Mouse (Mus musculus) hindbrain, postnatal 0 days (tissue): ENCODE data around the gene Pde5a. TPM values are rescaled to one million over a fixed set of nuclear protein-coding genes. Genes with fewer than 3 reads are reported as not detected.

Source experiments
- ATAC-seq: fragments of 200-750 bp; cut with Nextera tagmentation; 2 replicates; pipeline ENCODE4 v1.8.0; 2017; ENCODE audit warnings: mild to moderate bottlenecking, moderate TSS enrichment, moderate library complexity
- DNase-seq: peaks from one replicate; pipeline ENCODE4 v3.0.0-alpha.2; 2015; ENCODE audit warnings: low spot score
- H3K27ac ChIP-seq: fragments of 300-500 bp; sonication (generic); 2 replicates; pipeline ENCODE4 v1.5.1; 2014; ENCODE audit warnings: mild to moderate bottlenecking
- H3K27me3 ChIP-seq: fragments of 300-500 bp; sonication (generic); 2 replicates; pipeline ENCODE4 v1.6.1; 2014; ENCODE audit warnings: low read length, mixed read lengths; ENCODE audit not compliant: insufficient read depth
- H3K36me3 ChIP-seq: fragments of 300-500 bp; sonication (generic); 2 replicates; pipeline ENCODE4 v1.6.1; 2014; ENCODE audit warnings: low read length, mixed read lengths; ENCODE audit not compliant: insufficient read depth
- H3K4me1 ChIP-seq: fragments of 300-500 bp; sonication (generic); 2 replicates; pipeline ENCODE4 v1.6.1; 2014; ENCODE audit warnings: antibody characterized with exemption, low read length, mixed read lengths; ENCODE audit not compliant: insufficient read depth
- H3K4me2 ChIP-seq: fragments of 300-500 bp; sonication (generic); 2 replicates; pipeline ENCODE4 v1.6.1; 2014; ENCODE audit warnings: low read depth, mild to moderate bottlenecking, low read length, moderate library complexity, mixed read lengths
- H3K4me3 ChIP-seq: fragments of 300-500 bp; sonication (generic); 2 replicates; pipeline ENCODE4 v1.5.1; 2014; ENCODE audit warnings: low read length
- H3K9ac ChIP-seq: fragments of 300-500 bp; sonication (generic); replicated peaks from 2 replicates; pipeline ENCODE4 v1.6.1; 2014; ENCODE audit warnings: mild to moderate bottlenecking, low read length, moderate library complexity, mixed read lengths
- H3K9me3 ChIP-seq: fragments of 300-500 bp; sonication (generic); 2 replicates; pipeline ENCODE4 v1.6.1; 2016; ENCODE audit warnings: low read length, mixed read lengths
- CTCF ChIP-seq: IDR thresholded peaks from 2 replicates; pipeline ENCODE4 v1.5.1; 2016; ENCODE audit warnings: antibody characterized with exemption, control low read depth, low read depth
- WGBS: fragments of 180-500 bp; shearing (Covaris S2); extraction: QIAGEN DNeasy Blood & Tissue Kit; methylation state at CpG from one replicate; pipeline ENCODE4 v1.1.7; 2014; 5-methylcytosine and 5-hydroxymethylcytosine counted together
- polyA plus RNA-seq: library from polyadenylated mRNA; unstranded; fragments of >200 nt; fragmentation: Nextera tagmentation; extraction: Ambion mirVana; gene quantifications from 2 replicates; pipeline ENCODE4 v1.2.1, GENCODE M21; 2015
- total RNA-seq: library from RNA; depleted of rRNA; stranded (reverse); fragments of >200 nt; gene quantifications from 2 replicates; pipeline ENCODE4 v1.2.3, GENCODE M21; 2014

Pde5a gene
- total and polyA plus RNA-seq, 2 experiments from 2014 or later: 1.7 to 7.9 TPM

DNA sequence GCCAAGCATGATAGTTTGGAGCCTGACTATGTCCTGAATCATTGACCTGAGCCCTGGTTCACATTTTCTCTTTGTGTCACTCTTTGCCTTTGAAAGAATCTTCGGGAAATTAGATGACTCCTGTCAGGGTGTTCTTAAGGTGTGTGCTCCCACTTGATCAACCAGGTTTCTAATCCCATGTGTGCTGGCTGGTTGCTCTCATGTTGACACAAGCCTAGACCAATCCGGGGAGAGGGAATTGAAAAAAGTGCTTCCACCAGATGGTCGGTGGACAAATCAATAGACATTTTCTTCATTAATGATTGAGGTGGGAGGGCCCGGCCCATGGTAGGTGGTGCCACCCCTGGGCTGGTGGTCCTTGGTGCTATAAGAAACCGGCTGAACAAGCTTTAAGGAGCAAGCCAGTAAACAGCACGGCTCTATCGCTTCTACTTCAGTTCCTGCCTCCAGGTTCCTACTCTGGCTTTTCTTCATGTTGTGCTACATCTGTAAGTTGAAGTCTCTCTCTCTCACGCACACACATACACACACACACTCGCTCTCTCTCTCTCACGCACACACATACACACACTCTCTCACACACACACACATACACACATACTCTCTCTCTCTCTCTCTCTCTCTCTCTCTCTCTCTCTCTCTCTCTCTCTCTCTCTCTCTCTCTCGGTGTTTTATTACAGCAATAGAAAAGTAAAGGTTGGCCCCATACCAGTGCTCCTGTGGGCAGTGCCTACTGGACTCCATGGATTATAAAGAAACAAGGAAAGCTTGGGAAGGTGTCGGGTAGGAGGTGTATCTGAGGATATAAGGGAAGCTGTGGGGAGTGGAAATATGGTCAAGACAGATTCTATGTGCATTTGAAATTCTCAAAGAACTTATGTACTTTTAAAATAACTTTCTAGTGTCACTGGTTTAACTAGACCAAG is 132.1 kb downstream of the Pde5a start:
- ATAC-seq: no peak
- Histone ChIP-seq H3K4me3 (no peak overlapping the region), H3K4me1 (no peaks in the 10 kb centered on the region), H3K27me3 (no peaks in the 10 kb centered on the region), H3K27ac (no peak overlapping the region), H3K9ac (no peak overlapping the region), H3K9me3 (no peaks in the 10 kb centered on the region), H3K36me3 (no peaks in the 10 kb centered on the region), H3K4me2 (no peak overlapping the region)
- no peak for DNase-seq
- no peak for TF ChIP-seq CTCF
- WGBS: 87% methylated on average over 12 of the region's 12 CpGs

DNA sequence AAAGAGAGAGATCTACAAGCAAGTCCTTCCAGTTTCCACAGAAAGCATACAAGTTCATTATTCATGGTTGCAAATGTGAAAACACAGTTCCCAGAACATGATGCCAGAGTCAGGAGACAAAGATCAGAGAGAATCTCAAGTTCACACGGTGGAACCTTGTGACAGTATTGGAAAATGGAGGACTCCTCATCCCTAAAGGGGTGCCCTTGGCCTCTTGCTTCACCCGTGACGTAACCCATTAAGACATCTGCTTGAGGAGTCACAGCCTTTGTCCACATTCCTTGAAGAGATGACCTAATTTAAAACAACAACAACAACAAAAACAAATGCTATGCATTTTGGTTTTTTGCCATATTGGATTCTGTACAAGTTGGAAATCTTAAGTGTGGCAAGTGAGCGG is 136.3 kb downstream of the Pde5a start:
- Histone ChIP-seq H3K36me3 (no peaks in the 10 kb centered on the region), H3K9me3 (no peaks in the 10 kb centered on the region), H3K27me3 (no peaks in the 10 kb centered on the region), H3K9ac (no peak overlapping the region), H3K4me2 (no peak overlapping the region), H3K4me3 (no peak overlapping the region), H3K4me1 (no peaks in the 10 kb centered on the region), H3K27ac (no peak overlapping the region)
- TF ChIP-seq CTCF: no peak
- WGBS: 84% methylated on average over 4 of the region's 4 CpGs
- ATAC-seq (no peak), DNase-seq (no peak)

DNA sequence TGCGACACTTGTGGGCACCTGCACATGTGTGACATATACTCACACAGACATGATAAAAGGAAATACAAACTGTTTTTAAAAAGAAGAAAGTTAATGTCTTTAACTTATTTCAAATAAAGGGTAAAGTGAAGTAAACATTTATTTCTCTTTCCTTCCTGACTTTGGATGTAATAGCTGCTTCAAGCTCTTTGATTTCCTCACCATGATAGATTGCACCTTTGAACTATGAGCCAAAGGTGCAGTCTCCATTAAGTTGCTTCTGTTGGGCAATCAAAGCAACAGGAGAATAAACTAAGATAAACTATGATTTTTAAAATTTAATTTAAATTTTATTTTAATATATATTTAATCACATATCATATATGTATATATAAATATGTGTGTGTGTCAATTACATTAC is 139.5 kb downstream of the Pde5a start:
- Histone ChIP-seq H3K9me3 (no peaks in the 10 kb centered on the region), H3K4me2 (no peak overlapping the region), H3K4me3 (no peak overlapping the region), H3K4me1 (no peaks in the 10 kb centered on the region), H3K36me3 (no peaks in the 10 kb centered on the region), H3K27me3 (no peaks in the 10 kb centered on the region), H3K27ac (no peak overlapping the region), H3K9ac (no peak overlapping the region)
- TF ChIP-seq CTCF: no peak
- DNase-seq (no peak), ATAC-seq (no peak)
- WGBS: 95% methylated on average over 1 of the region's 1 CpGs

DNA sequence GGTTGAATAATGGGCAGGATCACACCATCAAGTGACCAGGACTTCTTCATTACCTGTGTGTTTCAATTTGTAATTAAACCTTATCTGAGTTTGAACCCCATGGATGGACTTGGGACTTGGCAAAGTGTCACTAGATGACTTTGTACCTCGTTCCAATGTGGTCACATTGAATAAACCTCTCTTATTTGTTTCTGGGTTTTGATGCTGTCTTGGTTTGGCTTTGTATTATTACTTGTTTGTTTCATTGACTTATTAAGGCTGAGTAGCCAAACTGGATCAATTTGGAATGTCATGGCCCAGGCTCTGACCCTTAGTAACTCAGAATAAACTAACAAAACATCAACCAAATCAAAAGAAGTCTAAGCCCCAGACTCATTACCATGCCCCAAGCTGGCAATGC is 142.8 kb downstream of the Pde5a start:
- ATAC-seq: no peak
- Histone ChIP-seq H3K9me3 (no peaks in the 10 kb centered on the region), H3K36me3 (no peaks in the 10 kb centered on the region), H3K9ac (no peak overlapping the region), H3K4me1 (no peaks in the 10 kb centered on the region), H3K27me3 (no peaks in the 10 kb centered on the region), H3K27ac (no peak overlapping the region), H3K4me2 (no peak overlapping the region), H3K4me3 (no peak overlapping the region)
- 78% methylated on average over 1 of the region's 1 CpGs for WGBS
- TF ChIP-seq CTCF: no peak
- no peak for DNase-seq

DNA sequence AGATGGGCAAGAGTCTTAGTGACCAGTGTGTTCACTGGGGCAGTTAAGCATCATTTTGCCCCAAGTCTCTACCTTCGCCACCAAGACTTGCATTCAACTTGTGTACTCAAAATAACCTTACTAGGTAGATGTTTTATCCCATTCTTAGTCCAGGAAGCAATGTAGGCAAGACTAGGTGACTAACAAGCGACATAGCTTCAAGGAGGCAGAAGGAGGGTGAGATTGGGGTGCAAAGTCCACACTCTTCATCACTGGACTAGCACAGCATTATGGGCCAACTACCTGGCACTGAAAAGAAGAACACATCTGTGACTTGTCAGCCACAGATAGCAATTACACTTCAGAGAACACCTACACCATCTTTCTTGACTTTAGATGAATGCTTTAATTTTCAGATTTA is 148.1 kb downstream of the Pde5a start:
- WGBS: 93% methylated on average over 2 of the region's 2 CpGs
- Histone ChIP-seq H3K9ac (no peak overlapping the region), H3K36me3 (no peaks in the 10 kb centered on the region), H3K4me3 (no peak overlapping the region), H3K4me2 (no peak overlapping the region), H3K27ac (no peak overlapping the region), H3K27me3 (no peaks in the 10 kb centered on the region), H3K9me3 (no peaks in the 10 kb centered on the region), H3K4me1 (no peaks in the 10 kb centered on the region)
- no peak for ATAC-seq
- no peak for TF ChIP-seq CTCF
- no peak for DNase-seq

DNA sequence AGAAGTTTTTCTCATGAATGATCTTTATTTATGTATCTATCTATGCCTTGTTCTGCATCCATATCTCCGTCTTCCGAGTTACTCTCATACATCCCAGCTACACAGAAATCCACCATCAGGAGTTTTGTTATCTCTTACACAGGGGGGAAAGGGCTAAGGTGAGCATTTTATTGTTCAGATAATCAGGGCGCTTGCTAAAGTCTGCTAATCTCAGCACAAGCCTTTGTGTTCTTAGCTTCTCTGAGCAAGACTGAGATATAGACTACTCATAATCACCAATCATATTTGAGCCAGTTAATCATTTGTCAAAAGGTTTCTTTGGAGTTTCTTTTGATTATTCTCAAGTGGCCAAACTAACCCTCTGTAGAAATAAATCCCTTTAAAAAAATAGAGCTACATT is 148.8 kb downstream of the Pde5a start:
- no peaks in the 10 kb centered on the region for H3K4me1 ChIP-seq
- no peaks in the 10 kb centered on the region for H3K36me3 ChIP-seq
- 93% methylated on average over 3 of the region's 3 CpGs for WGBS
- no peaks in the 10 kb centered on the region for H3K27me3 ChIP-seq
- H3K4me2 ChIP-seq: no peak overlapping the region
- no peak overlapping the region for H3K9ac ChIP-seq
- H3K4me3 ChIP-seq: no peak overlapping the region
- no peak overlapping the region for H3K27ac ChIP-seq
- no peak for TF ChIP-seq CTCF
- ATAC-seq: no peak
- H3K9me3 ChIP-seq: no peaks in the 10 kb centered on the region
- DNase-seq: no peak

DNA sequence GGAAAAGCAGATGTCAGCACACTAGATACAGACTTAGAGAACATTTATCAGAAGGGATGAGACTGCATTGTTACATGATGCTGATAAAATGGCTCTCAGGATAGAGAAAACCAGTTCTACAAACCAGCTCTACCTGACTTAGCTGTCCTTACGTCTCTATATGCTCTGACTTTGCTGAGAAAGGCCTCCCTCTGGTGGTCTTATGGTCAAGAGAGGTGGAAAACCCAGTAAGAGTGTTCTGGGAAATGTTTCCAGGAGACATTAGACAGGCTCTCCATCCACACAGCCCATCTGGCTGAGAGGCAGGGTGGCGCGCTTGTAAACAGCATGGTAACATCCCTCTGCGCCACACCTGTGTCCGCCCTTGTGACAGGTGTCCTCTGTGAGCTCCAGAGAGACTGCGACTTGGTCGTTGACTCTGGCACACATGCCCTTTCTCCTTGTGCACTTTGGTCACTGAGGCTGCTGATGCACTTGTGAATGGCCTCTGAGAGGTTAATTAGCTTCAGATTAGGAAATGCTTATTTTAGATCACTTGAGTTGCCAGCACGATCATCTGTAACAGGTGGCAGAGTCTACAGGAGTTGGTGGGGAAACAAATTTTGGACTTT is 150.1 kb downstream of the Pde5a start:
- no peaks in the 10 kb centered on the region for H3K27me3 ChIP-seq
- 88% methylated on average over 8 of the region's 8 CpGs for WGBS

More for the DNA sequence above, 150.1 kb downstream of the Pde5a start:
- H3K9ac ChIP-seq: no peak overlapping the region
- no peaks in the 10 kb centered on the region for H3K4me1 ChIP-seq
- H3K9me3 ChIP-seq: no peaks in the 10 kb centered on the region
- no peak overlapping the region for H3K27ac ChIP-seq
- no peak overlapping the region for H3K4me3 ChIP-seq
- no peaks in the 10 kb centered on the region for H3K36me3 ChIP-seq
- DNase-seq: no peak
- H3K4me2 ChIP-seq: no peak overlapping the region
- no peak for ATAC-seq
- TF ChIP-seq CTCF: 0 out of 2 replicates have a peak, but pooled peaks have one; percentile 17
